Mouse (Mus musculus): Measurements from ENCODE around the gene Uqcrc2. TPM values are rescaled to one million over a fixed set of nuclear protein-coding genes. Genes with fewer than 3 reads are reported as not detected.
A peak's percentile ranks its signal among the peaks of the same experiment; 100 is the strongest.

The Uqcrc2 gene
- 70.4 and 89.4 TPM in 2 replicates for polyA plus RNA-seq (2012; rRNA removed)

DNA sequence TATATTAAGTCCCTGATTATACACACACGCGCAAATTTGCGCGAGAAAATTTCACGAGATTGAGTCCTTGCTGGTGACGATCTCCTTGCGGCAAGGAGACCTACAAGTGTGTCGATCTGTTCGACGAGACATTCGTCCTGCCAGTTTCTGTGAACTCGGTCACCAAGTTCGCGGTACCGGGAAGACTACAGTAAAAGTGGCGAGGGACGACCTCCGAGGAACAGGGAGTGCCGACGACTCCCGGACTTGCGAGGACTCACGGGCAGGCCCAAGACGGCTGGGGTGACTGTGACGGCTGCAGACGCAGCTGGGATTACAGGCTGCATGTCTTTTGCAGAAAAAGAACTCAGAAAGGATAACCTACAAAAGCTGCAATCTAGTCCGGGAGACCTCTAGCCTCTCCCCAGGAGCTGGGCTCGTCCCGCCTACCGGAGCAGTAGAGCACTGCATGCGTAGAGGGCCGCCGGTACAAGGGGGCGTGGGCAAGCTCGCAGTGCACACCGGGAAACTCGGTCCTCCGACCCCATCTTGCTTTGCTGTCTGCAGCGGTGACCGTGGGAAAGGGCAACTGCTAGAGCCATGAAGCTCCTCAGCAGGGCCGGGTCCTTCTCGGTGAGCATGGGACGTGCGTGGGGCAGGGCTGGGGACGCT, at the start of gene Uqcrc2:
Gene Uqcrc2 (plus strand): TSS at position 466 of the 651 bp plus-strand sequence.
- peak within 1 kb of the TSS; percentile 47 for H3K27ac ChIP-seq (ENCODE audit: control insufficient read depth, insufficient read depth, low read length)
- peak; percentile 67; the same call in 1 of the 2 replicates for TF ChIP-seq CTCF (IDR thresholded peaks at IDR 0.05; ENCODE audit: borderline replicate concordance, control insufficient read depth, extremely low read depth, insufficient read depth, low read length, poor library complexity)
- TF ChIP-seq POLR2A (IDR thresholded peaks at IDR 0.05; ENCODE audit: control insufficient read depth, extremely low read depth, insufficient read depth, low read length, poor library complexity): peak; percentile 57
- H3K36me3 ChIP-seq (ENCODE audit: control insufficient read depth, insufficient read depth, low read length): peaks cover 5% of the 10 kb centered on the region
- DNase-seq: peak; percentile 84
- H3K27me3 ChIP-seq (ENCODE audit: control insufficient read depth, insufficient read depth, low read length): no peaks in the 10 kb centered on the region
- H3K4me1 ChIP-seq (replicated peaks; ENCODE audit: control insufficient read depth, insufficient read depth, low read length): peaks cover 5% of the 10 kb centered on the region
- peak within 1 kb of the TSS; percentile 77 for H3K4me3 ChIP-seq (ENCODE audit: control insufficient read depth, insufficient read depth, low read length)
- WGBS: under 1% methylated on average over 45 of the region's 45 CpGs

DNA sequence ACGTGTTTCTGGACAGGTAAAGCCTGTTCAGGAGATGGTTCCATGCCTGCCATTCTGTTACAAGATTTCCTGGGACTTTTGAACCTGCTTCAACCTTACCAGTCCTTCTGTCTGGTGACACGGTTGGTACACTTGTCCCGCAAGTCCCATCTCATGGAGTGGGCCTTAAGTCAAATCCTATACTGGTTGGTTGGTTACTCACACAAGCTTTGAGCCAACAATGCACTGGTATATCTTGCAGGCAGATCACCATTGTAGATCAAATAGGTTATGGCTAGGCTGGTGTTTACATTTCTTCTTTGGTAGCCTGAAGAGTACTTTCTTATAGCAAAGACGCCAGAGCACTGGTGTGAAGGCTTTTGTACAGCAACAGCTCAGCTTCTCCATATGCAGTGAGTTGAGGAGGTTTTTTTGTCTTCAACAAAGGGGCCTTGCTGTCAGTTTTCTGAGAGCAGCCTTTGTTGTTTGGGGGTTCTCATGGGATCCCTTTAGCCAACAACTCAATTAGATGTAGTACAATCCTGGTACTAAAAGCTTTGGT, 37.7 kb upstream of the Uqcrc2 start:
- DNase-seq: no peak
- no peak overlapping the region for H3K27ac ChIP-seq (ENCODE audit: control insufficient read depth, insufficient read depth, low read length)
- TF ChIP-seq POLR2A (IDR thresholded peaks at IDR 0.05; ENCODE audit: control insufficient read depth, extremely low read depth, insufficient read depth, low read length, poor library complexity) (no peak), CTCF (IDR thresholded peaks at IDR 0.05; ENCODE audit: borderline replicate concordance, control insufficient read depth, extremely low read depth, insufficient read depth, low read length, poor library complexity) (no peak)
- WGBS: 85% methylated on average over 4 of the region's 4 CpGs
- H3K36me3 ChIP-seq (ENCODE audit: control insufficient read depth, insufficient read depth, low read length): no peaks in the 10 kb centered on the region
- H3K4me1 ChIP-seq (replicated peaks; ENCODE audit: control insufficient read depth, insufficient read depth, low read length): no peaks in the 10 kb centered on the region
- H3K4me3 ChIP-seq (ENCODE audit: control insufficient read depth, insufficient read depth, low read length): no peak overlapping the region
- no peaks in the 10 kb centered on the region; the same call in 1 of the 2 replicates for H3K27me3 ChIP-seq (ENCODE audit: control insufficient read depth, insufficient read depth, low read length)

DNA sequence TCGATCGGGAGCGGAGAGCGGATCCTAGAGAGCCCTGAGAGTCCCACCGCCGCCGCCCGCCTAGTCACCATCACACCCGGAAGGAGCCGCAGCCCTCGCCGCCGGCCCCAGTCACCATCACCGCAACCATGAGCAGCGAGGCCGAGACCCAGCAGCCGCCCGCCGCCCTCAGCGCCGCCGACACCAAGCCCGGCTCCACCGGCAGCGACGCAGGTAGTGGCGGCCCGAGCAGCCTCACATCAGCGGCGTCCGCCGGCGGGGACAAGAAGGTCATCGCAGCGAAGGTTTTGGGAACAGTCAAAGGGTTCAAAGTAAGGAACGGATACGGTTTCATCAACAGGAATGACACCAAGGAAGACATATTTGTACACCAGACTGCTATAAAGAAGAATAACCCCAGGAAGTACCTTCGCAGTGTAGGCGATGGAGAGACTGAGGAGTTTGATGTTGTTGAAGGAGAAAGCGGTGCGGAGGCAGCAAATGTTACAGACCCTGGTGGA, 37.2 kb upstream of the Uqcrc2 start:
- Histone ChIP-seq H3K4me1 (replicated peaks; ENCODE audit: control insufficient read depth, insufficient read depth, low read length) (no peaks in the 10 kb centered on the region), H3K27ac (ENCODE audit: control insufficient read depth, insufficient read depth, low read length) (no peak overlapping the region), H3K27me3 (ENCODE audit: control insufficient read depth, insufficient read depth, low read length) (no peaks in the 10 kb centered on the region; the same call in 1 of the 2 replicates), H3K4me3 (ENCODE audit: control insufficient read depth, insufficient read depth, low read length) (no peak overlapping the region), H3K36me3 (ENCODE audit: control insufficient read depth, insufficient read depth, low read length) (no peaks in the 10 kb centered on the region)
- peak; percentile 1 for DNase-seq
- 10% methylated on average over 41 of the region's 41 CpGs for WGBS
- TF ChIP-seq CTCF (IDR thresholded peaks at IDR 0.05; ENCODE audit: borderline replicate concordance, control insufficient read depth, extremely low read depth, insufficient read depth, low read length, poor library complexity) (no peak), POLR2A (IDR thresholded peaks at IDR 0.05; ENCODE audit: control insufficient read depth, extremely low read depth, insufficient read depth, low read length, poor library complexity) (no peak)

DNA sequence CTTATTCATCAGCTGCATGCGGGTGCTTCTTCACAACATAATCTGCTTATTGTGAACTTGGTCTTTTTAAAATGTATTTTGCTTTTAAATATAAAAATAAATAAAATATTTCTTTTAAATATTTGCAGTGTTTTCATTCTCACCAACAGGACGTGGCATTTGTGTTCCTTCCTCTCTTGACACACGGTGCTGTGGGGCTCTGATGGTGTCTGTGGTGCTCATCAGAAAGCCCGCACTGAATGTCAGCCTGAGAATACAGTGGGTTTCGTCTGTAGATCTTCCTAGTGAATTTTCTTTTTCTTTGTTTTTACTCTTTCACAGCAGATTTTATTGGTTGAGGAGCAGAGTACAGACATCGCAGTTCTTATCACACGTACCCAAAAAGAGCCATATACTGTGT, 36.6 kb upstream of the Uqcrc2 start:
- H3K27me3 ChIP-seq (ENCODE audit: control insufficient read depth, insufficient read depth, low read length): no peaks in the 10 kb centered on the region; the same call in 1 of the 2 replicates
- 66% methylated on average over 7 of the region's 7 CpGs for WGBS

DNA sequence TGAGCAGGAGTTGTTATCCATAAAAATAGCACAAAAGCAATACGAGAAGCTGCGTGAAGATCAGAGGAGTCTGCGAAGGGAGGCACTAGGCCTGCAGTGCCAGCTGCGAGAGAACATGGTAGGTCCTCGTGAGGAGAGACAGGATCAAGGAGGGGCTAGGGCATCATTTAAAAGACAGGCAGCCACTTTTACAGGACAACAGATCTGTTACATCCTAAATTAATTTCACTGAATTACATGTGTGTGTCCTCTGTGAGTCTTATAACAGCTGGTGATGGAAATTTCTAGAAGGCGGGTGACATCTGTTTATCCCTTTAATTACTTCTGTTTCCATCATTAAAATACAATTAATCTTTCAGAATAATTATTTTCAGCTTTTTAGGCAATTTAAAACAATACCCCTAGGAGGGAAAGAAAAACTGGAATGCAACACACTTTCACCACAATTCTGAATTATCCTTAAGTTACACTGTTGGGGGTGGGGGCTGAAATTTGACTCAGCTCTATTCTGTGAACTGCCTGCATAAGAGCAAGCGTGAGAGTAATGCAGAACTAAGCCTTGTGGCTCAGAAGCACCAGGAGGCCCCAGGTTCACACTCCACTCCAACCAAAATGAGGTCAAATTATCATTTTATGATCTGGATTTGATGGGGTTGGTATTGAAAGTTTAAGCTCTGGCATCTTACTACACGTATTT, 14.8 kb upstream of the Uqcrc2 start:
- no peaks in the 10 kb centered on the region for H3K27me3 ChIP-seq (ENCODE audit: control insufficient read depth, insufficient read depth, low read length)
- no peaks in the 10 kb centered on the region for H3K4me1 ChIP-seq (replicated peaks; ENCODE audit: control insufficient read depth, insufficient read depth, low read length)
- TF ChIP-seq CTCF (IDR thresholded peaks at IDR 0.05; ENCODE audit: borderline replicate concordance, control insufficient read depth, extremely low read depth, insufficient read depth, low read length, poor library complexity) (no peak), POLR2A (IDR thresholded peaks at IDR 0.05; ENCODE audit: control insufficient read depth, extremely low read depth, insufficient read depth, low read length, poor library complexity) (no peak)
- no peak overlapping the region for H3K4me3 ChIP-seq (ENCODE audit: control insufficient read depth, insufficient read depth, low read length)
- DNase-seq: no peak
- H3K27ac ChIP-seq (ENCODE audit: control insufficient read depth, insufficient read depth, low read length): no peak overlapping the region
- no peaks in the 10 kb centered on the region for H3K36me3 ChIP-seq (ENCODE audit: control insufficient read depth, insufficient read depth, low read length)
- WGBS: 85% methylated on average over 8 of the region's 8 CpGs

More for the DNA sequence above, 36.6 kb upstream of the Uqcrc2 start:
- Histone ChIP-seq H3K4me1 (replicated peaks; ENCODE audit: control insufficient read depth, insufficient read depth, low read length) (no peaks in the 10 kb centered on the region), H3K36me3 (ENCODE audit: control insufficient read depth, insufficient read depth, low read length) (no peaks in the 10 kb centered on the region), H3K27ac (ENCODE audit: control insufficient read depth, insufficient read depth, low read length) (no peak overlapping the region), H3K4me3 (ENCODE audit: control insufficient read depth, insufficient read depth, low read length) (no peak overlapping the region)
- TF ChIP-seq CTCF (IDR thresholded peaks at IDR 0.05; ENCODE audit: borderline replicate concordance, control insufficient read depth, extremely low read depth, insufficient read depth, low read length, poor library complexity): no peak
- no peak for TF ChIP-seq POLR2A (IDR thresholded peaks at IDR 0.05; ENCODE audit: control insufficient read depth, extremely low read depth, insufficient read depth, low read length, poor library complexity)
- DNase-seq: no peak

DNA sequence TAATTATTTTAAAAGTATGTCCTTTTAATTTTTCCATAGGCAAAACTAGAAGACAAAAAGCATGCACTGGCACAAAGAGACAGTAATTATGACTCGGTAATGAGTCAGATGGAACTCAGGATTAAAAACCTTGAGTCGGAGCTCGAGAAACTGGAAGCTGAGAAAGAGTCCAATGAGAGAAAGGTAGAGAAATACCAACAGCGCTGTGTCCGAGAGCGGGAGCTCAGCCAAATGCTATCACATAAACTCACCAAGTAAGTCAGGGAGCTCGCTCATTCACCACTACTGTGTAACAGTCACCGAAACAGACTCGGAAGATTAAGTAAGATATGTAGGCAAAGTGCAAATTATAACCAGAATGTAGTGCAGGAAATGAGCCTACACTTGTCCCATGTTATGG, 14.1 kb upstream of the Uqcrc2 start:
- no peak for DNase-seq
- Histone ChIP-seq H3K27ac (ENCODE audit: control insufficient read depth, insufficient read depth, low read length) (no peak overlapping the region), H3K36me3 (ENCODE audit: control insufficient read depth, insufficient read depth, low read length) (no peaks in the 10 kb centered on the region), H3K4me3 (ENCODE audit: control insufficient read depth, insufficient read depth, low read length) (no peak overlapping the region), H3K27me3 (ENCODE audit: control insufficient read depth, insufficient read depth, low read length) (no peaks in the 10 kb centered on the region), H3K4me1 (replicated peaks; ENCODE audit: control insufficient read depth, insufficient read depth, low read length) (no peaks in the 10 kb centered on the region)
- no peak for TF ChIP-seq CTCF (IDR thresholded peaks at IDR 0.05; ENCODE audit: borderline replicate concordance, control insufficient read depth, extremely low read depth, insufficient read depth, low read length, poor library complexity)
- no peak for TF ChIP-seq POLR2A (IDR thresholded peaks at IDR 0.05; ENCODE audit: control insufficient read depth, extremely low read depth, insufficient read depth, low read length, poor library complexity)
- 94% methylated on average over 9 of the region's 9 CpGs for WGBS
